Mouse (Mus musculus) MEL (cell line): Measurements from ENCODE around the gene Pmpcb. TPM values are rescaled to one million over a fixed set of nuclear protein-coding genes. Genes with fewer than 3 reads are reported as not detected.

Experiments
- DNase-seq: peaks from one replicate; pipeline ENCODE4 v3.0.0; 2011; ENCODE audit warnings: low read depth, low spot score
- H3K27ac ChIP-seq: 2 replicates; pipeline ENCODE4 v1.5.1; 2012; ENCODE audit warnings: low read depth, mild to moderate bottlenecking, control low read depth, low read length, moderate library complexity; ENCODE audit not compliant: control insufficient read depth
- H3K27me3 ChIP-seq, 2 experiments: fragments of 150-350 bp in 1 of 2; sonication (generic) in 1 of 2; 2 replicates each; pipeline ENCODE4 v1.6.1; 2012; ENCODE audit warnings: low read length in 2 of 2, mild to moderate bottlenecking in 2 of 2, improper control_type of control experiment in 1 of 2, moderate library complexity in 1 of 2; ENCODE audit not compliant: insufficient read depth in 2 of 2, control insufficient read depth in 1 of 2
- H3K36me3 ChIP-seq, 2 experiments: 2 replicates each; pipeline ENCODE4 v1.6.1; 2012 to 2014; ENCODE audit warnings: low read length in 2 of 2, improper control_type of control experiment in 1 of 2, inconsistent platforms in 1 of 2, mild to moderate bottlenecking in 1 of 2; ENCODE audit not compliant: insufficient read depth in 2 of 2, control insufficient read depth in 1 of 2
- H3K4me1 ChIP-seq, 2 experiments: fragments of 150-350 bp in 1 of 2; sonication (generic) in 1 of 2; 2 replicates each; pipeline ENCODE4 v1.6.1; 2012; ENCODE audit warnings: low read length in 2 of 2, improper control_type of control experiment in 1 of 2, mild to moderate bottlenecking in 1 of 2; ENCODE audit not compliant: insufficient read depth in 2 of 2, control insufficient read depth in 1 of 2
- H3K4me3 ChIP-seq, 2 experiments: fragments of 150-350 bp in 1 of 2; sonication (generic) in 1 of 2; 2 replicates each; pipeline ENCODE4 v1.5.1; 2012; ENCODE audit warnings: low read depth in 2 of 2, low read length in 2 of 2, mild to moderate bottlenecking in 2 of 2, moderate library complexity in 2 of 2, control low read depth in 1 of 2, improper control_type of control experiment in 1 of 2; ENCODE audit not compliant: control insufficient read depth in 1 of 2, insufficient read depth in 1 of 2
- H3K79me2 ChIP-seq: 2 replicates; pipeline ENCODE4 v1.6.1; 2012; ENCODE audit warnings: mild to moderate bottlenecking, low read length, moderate library complexity; ENCODE audit not compliant: control insufficient read depth, poor library complexity, insufficient read depth
- H3K9ac ChIP-seq: 2 replicates; pipeline ENCODE4 v1.6.1; 2012; ENCODE audit warnings: low read depth, mild to moderate bottlenecking, control low read depth, low read length, moderate library complexity; ENCODE audit not compliant: control insufficient read depth, poor library complexity, severe bottlenecking
- H3K9me3 ChIP-seq: fragments of 150-350 bp; sonication (generic); replicated peaks from 2 replicates; pipeline ENCODE4 v1.6.1; 2012; ENCODE audit warnings: mild to moderate bottlenecking, low read length, improper control_type of control experiment, moderate library complexity; ENCODE audit not compliant: insufficient read depth
- CHD2 ChIP-seq: IDR thresholded peaks from 2 replicates; pipeline ENCODE4 v1.6.1; 2011; ENCODE audit warnings: low read length, improper control_type of control experiment
- E2F4 ChIP-seq: IDR thresholded peaks from 2 replicates; pipeline ENCODE4 v1.6.1; 2011; ENCODE audit warnings: low read depth, low read length, improper control_type of control experiment, borderline replicate concordance
- ELF1 ChIP-seq: IDR thresholded peaks from 2 replicates; pipeline ENCODE4 v1.6.1; 2014; ENCODE audit warnings: low read depth, mild to moderate bottlenecking, inconsistent platforms, low read length, improper control_type of control experiment, moderate library complexity
- EP300 ChIP-seq, 2 experiments: IDR thresholded peaks; 2 replicates each; pipeline ENCODE4 v1.6.1; 2011; ENCODE audit warnings: improper control_type of control experiment in 2 of 2, low read length in 2 of 2, low read depth in 1 of 2, mild to moderate bottlenecking in 1 of 2
- GABPA ChIP-seq: IDR thresholded peaks from 2 replicates; pipeline ENCODE4 v1.6.1; 2012; ENCODE audit warnings: low read depth, mild to moderate bottlenecking, inconsistent platforms, low read length, improper control_type of control experiment, moderate library complexity
- GATA1 ChIP-seq: IDR thresholded peaks from 2 replicates; pipeline ENCODE4 v1.6.1; 2011; ENCODE audit warnings: low read depth, low read length, improper control_type of control experiment
- JUND ChIP-seq: IDR thresholded peaks from 2 replicates; pipeline ENCODE4 v1.6.1; 2011; ENCODE audit warnings: low read depth, mild to moderate bottlenecking, improper control_type of control experiment, low read length
- KAT2A ChIP-seq: conservative IDR thresholded peaks from 2 replicates; pipeline ENCODE4 v1.6.1; 2012; ENCODE audit warnings: low read depth, low read length, improper control_type of control experiment, inconsistent platforms
- MAZ ChIP-seq: IDR thresholded peaks from 2 replicates; pipeline ENCODE4 v1.6.1; 2012; ENCODE audit warnings: low read depth, mild to moderate bottlenecking, inconsistent platforms, low read length, improper control_type of control experiment
- MXI1 ChIP-seq: IDR thresholded peaks from 2 replicates; pipeline ENCODE4 v1.6.1; 2011; ENCODE audit warnings: mild to moderate bottlenecking, low read depth, low read length, improper control_type of control experiment
- MYC ChIP-seq: IDR thresholded peaks from 2 replicates; pipeline ENCODE4 v1.6.1; 2011; ENCODE audit warnings: low read depth, mild to moderate bottlenecking, low read length, improper control_type of control experiment, moderate library complexity
- NELFE ChIP-seq: IDR thresholded peaks from 2 replicates; pipeline ENCODE4 v1.6.1; 2011; ENCODE audit warnings: low read depth, low read length, improper control_type of control experiment
- NRF1 ChIP-seq: IDR thresholded peaks from 2 replicates; pipeline ENCODE4 v1.6.1; 2014; ENCODE audit warnings: low read depth, mild to moderate bottlenecking, inconsistent platforms, low read length, improper control_type of control experiment, moderate library complexity; ENCODE audit not compliant: poor library complexity, insufficient read depth, severe bottlenecking
- POLR2AphosphoS2 ChIP-seq: IDR thresholded peaks from 2 replicates; pipeline ENCODE4 v1.6.1; 2011; ENCODE audit warnings: low read length, improper control_type of control experiment
- RCOR1 ChIP-seq: IDR thresholded peaks from 2 replicates; pipeline ENCODE4 v1.6.1; 2012; ENCODE audit warnings: low read depth, mild to moderate bottlenecking, inconsistent platforms, low read length, improper control_type of control experiment
- SIN3A ChIP-seq: IDR thresholded peaks from 2 replicates; pipeline ENCODE4 v1.6.1; 2012; ENCODE audit warnings: low read length, improper control_type of control experiment, inconsistent platforms
- SMC3 ChIP-seq: IDR thresholded peaks from 2 replicates; pipeline ENCODE4 v1.6.1; 2011; ENCODE audit warnings: low read depth, low read length, improper control_type of control experiment
- TBP ChIP-seq: IDR thresholded peaks from 2 replicates; pipeline ENCODE4 v1.8.0; 2011; ENCODE audit warnings: low read depth, low read length, improper control_type of control experiment
- TCF12 ChIP-seq: IDR thresholded peaks from 2 replicates; pipeline ENCODE4 v1.6.1; 2014; ENCODE audit warnings: low read depth, mild to moderate bottlenecking, inconsistent platforms, low read length, improper control_type of control experiment, moderate library complexity
- UBTF ChIP-seq: IDR thresholded peaks from 2 replicates; pipeline ENCODE4 v1.6.1; 2012; ENCODE audit warnings: low read depth, mild to moderate bottlenecking, inconsistent platforms, low read length, improper control_type of control experiment, moderate library complexity, borderline replicate concordance; ENCODE audit not compliant: insufficient read depth
- USF2 ChIP-seq, 2 experiments: IDR thresholded peaks; 2 replicates each; pipeline ENCODE4 v1.6.1; 2011 to 2012; ENCODE audit warnings: improper control_type of control experiment in 2 of 2, low read length in 2 of 2, borderline replicate concordance in 1 of 2, inconsistent platforms in 1 of 2, low read depth in 1 of 2, mild to moderate bottlenecking in 1 of 2; ENCODE audit not compliant: insufficient read depth in 1 of 2
- ZNF384 ChIP-seq: IDR thresholded peaks from 2 replicates; pipeline ENCODE4 v1.6.1; 2012; ENCODE audit warnings: low read depth, mild to moderate bottlenecking, inconsistent platforms, low read length, improper control_type of control experiment
- polyA plus RNA-seq, 2 experiments: library from polyadenylated mRNA; stranded (reverse) in 1 of 2; unstranded in 1 of 2; fragments of >175 nt in 1 of 2; fragments of >200 nt in 1 of 2; gene quantifications; 2 replicates each; pipeline versions ENCODE4 v1.2.1 to v1.2.4; 2012; ENCODE audit warnings: low replicate concordance in 2 of 2, low read depth in 1 of 2; ENCODE audit not compliant: insufficient read length in 2 of 2, insufficient read depth in 1 of 2, missing spikeins in 1 of 2
- total RNA-seq: library from RNA; depleted of rRNA; stranded (reverse); fragments of 300-350 nt; gene quantifications from 2 replicates; pipeline ENCODE4 v1.2.3, GENCODE M21; 2012

Gene Pmpcb
- total and polyA plus RNA-seq, 3 experiments, result 162 to 265 (median 172) TPM

DNA sequence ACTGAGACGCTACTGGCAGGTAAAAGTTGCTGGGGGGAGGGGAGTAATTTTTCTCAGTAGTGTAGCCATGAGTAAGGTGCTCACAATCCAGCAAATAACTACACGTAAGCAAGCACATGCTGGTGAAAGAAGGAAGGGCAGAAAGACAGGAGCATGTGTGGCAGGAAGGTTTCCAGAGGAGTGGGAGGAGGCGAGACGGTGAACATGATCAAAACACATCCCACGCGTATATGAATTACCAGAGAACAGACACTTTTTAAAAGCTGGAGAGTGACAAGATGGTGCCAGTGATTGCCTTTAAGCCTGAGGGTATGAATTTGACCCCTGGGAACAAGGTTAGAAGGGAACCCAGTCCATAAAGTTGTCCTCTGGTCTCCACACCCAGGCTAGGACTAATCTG lies 32.9 kb downstream of the Pmpcb start:
- Histone ChIP-seq H3K4me1 (no peaks in the 10 kb centered on the region), H3K27ac (no peak overlapping the region), H3K9me3 (no peaks in the 10 kb centered on the region), H3K27me3 (no peaks in the 10 kb centered on the region), H3K9ac (no peak overlapping the region), H3K79me2 (no peaks in the 10 kb centered on the region), H3K4me3 (no peak overlapping the region), H3K36me3 (peaks cover 7 to 47% of the 10 kb centered on the region in 2 experiments)
- no peak for TF ChIP-seq MXI1
- no peak for TF ChIP-seq TCF12
- no peak for TF ChIP-seq MYC
- DNase-seq, result no peak

DNA sequence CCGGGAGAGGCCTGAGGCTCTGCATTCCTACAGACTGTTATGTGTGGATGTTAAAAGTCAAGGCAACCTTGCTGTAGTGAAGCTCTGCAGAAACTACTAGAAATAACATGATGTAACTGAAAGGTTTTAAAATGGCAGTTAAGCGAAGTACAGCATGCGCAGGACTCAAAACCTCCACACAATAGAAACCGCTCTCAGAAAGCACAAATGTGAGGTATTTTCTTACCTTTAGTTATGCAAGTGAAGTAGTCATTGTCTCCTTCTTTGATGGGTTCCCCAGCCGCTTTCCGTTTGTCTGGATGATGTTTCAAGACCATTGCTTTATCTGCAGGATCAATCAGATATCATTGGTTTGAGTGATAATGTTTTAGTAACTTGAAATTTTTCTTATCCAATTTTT lies 39.5 kb downstream of the Pmpcb start:
- DNase-seq, result no peak
- H3K36me3 ChIP-seq, result peaks cover 0 to 24% of the 10 kb centered on the region in 2 experiments; a peak in 2 of 4 replicates
- TF ChIP-seq NRF1 (no peak), CHD2 (no peak), SIN3A (no peak), KAT2A (no peak), GATA1 (no peak), USF2 (IDR thresholded peaks at IDR 0.05; ENCODE audit: borderline replicate concordance in 1 of 2, insufficient read depth in 1 of 2, low read depth in 1 of 2, low read length in 2 of 2) (no peak), MYC (no peak), E2F4 (no peak), MXI1 (no peak)

DNA sequence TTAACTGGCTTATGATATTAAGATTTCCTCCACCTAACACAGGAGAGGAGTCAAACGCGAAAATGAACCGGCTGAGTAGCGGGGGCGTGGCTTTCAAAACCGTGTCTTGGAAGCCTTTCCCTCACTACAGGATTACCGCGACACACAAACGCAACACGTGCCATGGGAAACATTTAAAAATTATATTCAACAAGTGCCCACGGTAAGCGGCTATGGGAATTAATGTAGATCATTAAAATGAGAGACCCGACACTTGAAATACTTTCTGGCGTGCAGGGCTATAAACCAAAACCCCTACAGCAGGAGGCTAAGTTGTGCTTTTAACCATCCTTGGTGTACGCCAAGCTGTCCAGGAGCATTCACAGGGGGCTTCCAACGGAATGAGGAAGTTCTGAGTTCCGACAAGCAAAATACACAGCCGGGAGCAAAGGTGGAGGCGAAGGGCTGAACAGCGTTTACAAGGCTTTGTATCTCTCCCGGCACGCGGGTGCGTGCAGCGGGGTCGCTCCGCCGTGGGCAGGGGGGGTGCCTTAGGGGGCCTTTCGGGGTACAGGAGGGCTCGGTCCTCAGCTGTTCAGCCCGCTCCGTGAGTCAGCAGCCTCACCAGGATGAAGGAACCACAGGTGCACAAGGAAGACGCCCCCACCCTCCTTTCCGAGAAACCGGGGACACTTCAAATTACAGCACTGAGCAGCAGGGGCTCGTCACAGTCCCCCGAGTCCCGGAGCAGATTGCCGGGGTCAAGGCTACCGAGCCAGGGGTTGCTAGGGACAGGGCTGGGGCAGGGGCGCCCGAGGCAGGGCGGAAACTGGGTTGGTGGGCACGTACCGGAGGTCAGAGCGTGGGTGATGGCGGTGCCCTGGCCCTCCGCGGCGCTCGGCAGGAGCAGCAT lies 47.5 kb downstream of the Pmpcb start:
- Histone ChIP-seq H3K27me3 (no peaks in the 10 kb centered on the region), H3K79me2 (peaks cover 56% of the 10 kb centered on the region), H3K4me3 (peak overlapping the region; percentile 62 to 81), H3K4me1 (peaks cover 7 to 15% of the 10 kb centered on the region in 2 experiments), H3K27ac (peak overlapping the region; percentile 78), H3K9ac (peak overlapping the region; percentile 91), H3K36me3 (peaks cover 5 to 29% of the 10 kb centered on the region in 2 experiments), H3K9me3 (no peaks in the 10 kb centered on the region)
- peak; percentile 89 for DNase-seq
- TF ChIP-seq JUND, result no peak
- TF ChIP-seq GATA1, result no peak
- no peak for TF ChIP-seq E2F4
- no peak for TF ChIP-seq KAT2A
- no peak for TF ChIP-seq ZNF384
- peak; percentile 36; the same call in 1 of the 2 replicates for TF ChIP-seq UBTF
- peak; percentile 43; the same call in 1 of the 2 replicates for TF ChIP-seq POLR2AphosphoS2
- TF ChIP-seq TBP, result peak; percentile 67; the same call in 1 of the 2 replicates
- TF ChIP-seq ELF1, result peak; percentile 0; the same call in 1 of the 2 replicates
- peak; percentile 49 for TF ChIP-seq NELFE
- no peak for TF ChIP-seq GABPA
- no peak; a peak in 1 of 4 replicates for TF ChIP-seq EP300 (IDR thresholded peaks at IDR 0.05; ENCODE audit: low read depth in 1 of 2, low read length in 2 of 2)
- TF ChIP-seq MAZ, result no peak
- no peak for TF ChIP-seq RCOR1
- TF ChIP-seq SMC3, result no peak
- TF ChIP-seq CHD2, result no peak

More for the DNA sequence above, 39.5 kb downstream of the Pmpcb start:
- H3K79me2 ChIP-seq, result peaks cover 2% of the 10 kb centered on the region; the same call in 1 of the 2 replicates
- H3K27ac ChIP-seq, result no peak overlapping the region
- no peak overlapping the region for H3K4me3 ChIP-seq
- H3K27me3 ChIP-seq, result no peaks in the 10 kb centered on the region
- no peaks in the 10 kb centered on the region for H3K9me3 ChIP-seq
- H3K4me1 ChIP-seq, result no peaks in the 10 kb centered on the region
- H3K9ac ChIP-seq, result no peak overlapping the region
